Mouse (Mus musculus): ENCODE data around the gene Mbnl2.

Gene Mbnl2

GRCm38 (mm10) chr14:120275246-120276238 lies at the start of gene Mbnl2:
Gene Mbnl2 (plus strand): TSS chr14:120275669.
- peak; percentile 92 for DNase-seq (ENCODE audit: extremely low spot score, low spot score)

DNA sequence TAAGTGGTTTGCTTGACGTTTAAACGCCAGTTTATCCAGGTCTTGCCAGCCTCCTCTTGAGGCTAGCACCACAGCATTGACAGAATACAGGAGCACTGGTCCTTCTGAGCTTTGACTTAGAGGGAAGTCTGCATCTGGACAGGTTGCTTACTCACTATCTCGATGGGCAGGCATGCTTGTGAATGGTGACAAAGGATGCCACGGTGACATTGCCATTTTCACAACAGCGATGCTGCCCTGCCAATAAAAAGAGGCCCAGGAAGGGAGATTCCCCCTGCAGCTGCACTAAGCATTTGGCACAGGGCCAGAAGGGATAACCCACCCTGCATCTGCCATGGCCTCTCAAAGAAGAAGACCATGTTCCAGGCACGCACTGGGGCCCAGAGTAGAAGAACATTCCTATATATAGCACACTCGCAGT lies 43.4 kb upstream of the Mbnl2 start:
- no peak for DNase-seq (ENCODE audit: extremely low spot score, low spot score)

- no peak for DNase-seq (ENCODE audit: extremely low spot score, low spot score)
Measured at GRCm38 (mm10) chr14:120235610-120236009, 39.9 kb upstream of the Mbnl2 start.

GRCm38 (mm10) chr14:120238501-120238900 lies 37.0 kb upstream of the Mbnl2 start:
- DNase-seq (ENCODE audit: extremely low spot score, low spot score), result no peak

GRCm38 (mm10) chr14:120240209-120240608 lies 35.3 kb upstream of the Mbnl2 start:
- no peak for DNase-seq (ENCODE audit: extremely low spot score, low spot score)

- DNase-seq (ENCODE audit: extremely low spot score, low spot score), result no peak
Measured at GRCm38 (mm10) chr14:120242711-120243110, 32.8 kb upstream of the Mbnl2 start.

- no peak for DNase-seq (ENCODE audit: extremely low spot score, low spot score)
Measured at GRCm38 (mm10) chr14:120245081-120245705, 30.3 kb upstream of the Mbnl2 start.

DNA sequence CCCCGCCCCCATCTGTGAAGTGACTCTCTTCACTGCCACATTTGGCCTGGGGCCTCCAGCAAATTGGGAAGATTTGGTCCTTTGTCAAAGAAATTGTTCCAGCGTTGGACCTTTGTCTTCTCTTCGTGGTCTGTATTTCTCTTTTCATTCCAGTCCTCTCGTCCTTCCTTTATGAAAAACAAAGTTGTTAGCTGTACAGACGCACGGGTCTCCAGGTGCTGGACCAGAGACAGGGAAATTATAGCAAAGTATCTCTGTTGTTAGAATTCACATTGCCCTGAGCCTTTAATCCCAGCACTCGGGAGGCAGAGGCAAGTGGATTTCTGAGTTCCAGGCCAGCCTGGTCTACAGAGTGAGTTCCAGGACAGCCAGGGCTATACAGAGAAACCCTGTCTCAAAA lies 22.1 kb upstream of the Mbnl2 start:
- DNase-seq (ENCODE audit: extremely low spot score, low spot score), result no peak

GRCm38 (mm10) chr14:120256146-120256545 lies 19.3 kb upstream of the Mbnl2 start:
- DNase-seq (ENCODE audit: extremely low spot score, low spot score), result no peak

DNA sequence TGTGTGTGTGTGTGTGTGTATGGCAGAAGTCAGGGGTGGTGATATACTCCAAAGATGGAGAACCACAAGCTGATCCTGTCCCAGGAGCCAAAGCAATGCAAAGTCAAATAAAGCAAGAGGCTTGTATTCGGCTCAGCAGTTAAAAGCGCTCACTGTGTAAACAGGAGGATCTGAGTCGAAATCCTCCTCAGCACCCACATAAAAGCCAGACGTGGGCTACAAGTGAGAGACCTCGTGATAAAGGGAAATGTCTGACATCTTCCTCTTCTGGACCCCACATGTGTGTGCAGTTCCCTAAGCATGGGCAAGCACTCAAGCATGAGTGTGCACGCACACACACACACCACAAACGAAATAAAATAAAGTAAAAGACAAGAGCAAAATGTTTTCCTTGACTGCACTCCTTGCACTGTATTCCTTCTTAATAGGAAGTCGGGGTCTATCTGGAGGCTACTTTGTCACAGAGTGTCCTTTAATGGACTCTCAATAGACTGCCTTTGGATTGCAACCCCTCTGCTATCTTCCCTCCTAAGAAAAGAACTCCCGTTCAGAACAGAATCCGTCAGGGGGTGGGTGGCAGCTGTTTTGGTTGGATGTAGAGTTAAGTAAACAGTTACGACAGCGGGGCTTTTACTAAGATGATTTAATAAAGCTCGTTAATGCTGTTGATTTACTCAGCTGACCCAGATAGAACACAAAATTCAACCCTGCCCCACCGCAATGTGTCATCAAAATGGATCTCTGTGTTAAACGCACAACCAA lies 18.7 kb upstream of the Mbnl2 start:
- no peak for DNase-seq (ENCODE audit: extremely low spot score, low spot score)

DNA sequence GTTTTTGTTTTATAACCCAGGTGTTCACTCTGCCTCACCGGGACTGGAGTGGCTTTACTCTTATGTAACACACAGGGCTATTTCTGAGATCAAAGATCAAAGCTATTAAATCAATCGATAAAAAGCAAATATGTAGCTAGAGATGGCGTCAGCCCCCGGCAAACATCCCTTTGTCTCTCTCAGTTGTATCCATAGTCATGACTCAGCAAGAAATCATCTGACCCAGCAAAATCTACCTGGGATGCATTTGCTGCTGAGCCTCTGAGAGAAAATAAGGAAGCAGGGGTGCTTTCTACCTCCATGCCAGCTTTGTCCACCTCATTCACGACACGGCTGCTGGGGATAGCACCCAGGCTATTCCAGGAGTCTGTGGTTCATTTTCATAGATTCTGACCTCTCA lies 18.0 kb upstream of the Mbnl2 start:
- DNase-seq (ENCODE audit: extremely low spot score, low spot score), result no peak

- no peak for DNase-seq (ENCODE audit: extremely low spot score, low spot score)
Measured at GRCm38 (mm10) chr14:120259426-120259825, 16.0 kb upstream of the Mbnl2 start.

DNA sequence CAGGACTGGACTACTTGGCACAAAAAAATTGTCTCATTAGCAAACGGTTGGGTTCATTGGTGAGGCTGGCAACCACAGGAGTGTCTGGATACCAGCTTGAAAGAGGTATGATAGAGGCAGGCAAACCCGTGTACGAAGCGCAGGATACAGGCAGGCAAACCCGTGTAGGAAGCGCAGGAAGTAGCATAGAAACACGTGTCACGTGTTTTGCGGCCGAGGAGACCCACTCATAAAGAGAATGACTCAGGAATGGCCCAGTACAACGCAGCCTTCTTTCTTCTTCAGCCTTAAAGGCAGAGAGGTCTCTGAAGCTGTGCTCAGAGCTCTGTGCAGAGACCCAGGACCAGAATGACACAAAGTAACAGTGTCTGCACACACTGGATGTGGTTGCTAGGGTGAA lies 13.9 kb upstream of the Mbnl2 start:
- no peak for DNase-seq (ENCODE audit: extremely low spot score, low spot score)

DNA sequence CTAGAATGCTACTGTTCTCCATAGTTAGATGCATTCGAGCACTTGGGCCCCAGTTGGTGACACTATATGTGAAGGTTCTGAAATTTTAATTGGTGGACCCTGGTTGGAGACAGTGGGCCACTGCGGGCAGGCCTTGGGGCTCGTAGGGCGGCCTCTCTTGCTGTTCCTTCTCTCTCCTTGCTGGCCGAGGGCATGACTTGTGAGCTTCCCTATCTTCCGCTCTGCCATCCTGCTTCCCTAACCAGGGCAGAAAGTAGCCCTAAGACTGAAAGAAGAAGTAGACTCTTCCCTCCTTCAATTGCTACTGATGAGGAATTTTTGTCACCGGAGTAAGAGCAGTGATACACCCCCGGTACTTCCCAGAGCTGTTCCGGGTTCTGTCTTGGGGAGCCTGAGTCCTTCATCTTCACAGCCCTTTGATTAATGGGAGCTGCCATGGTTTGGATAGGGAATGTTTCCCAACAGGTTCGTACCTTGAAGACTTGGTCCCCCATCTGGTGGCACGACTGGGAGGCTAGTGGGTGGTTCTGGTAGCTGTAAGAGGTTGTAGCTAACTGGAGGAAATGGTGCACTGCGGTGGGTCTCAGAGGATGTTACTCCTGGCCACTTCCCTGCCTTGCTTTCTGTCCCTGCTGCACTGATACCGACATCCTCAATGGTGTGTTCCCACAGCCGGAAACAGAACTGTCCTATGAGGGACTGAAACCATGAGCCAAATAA lies 12.6 kb upstream of the Mbnl2 start:
- no peak for DNase-seq (ENCODE audit: extremely low spot score, low spot score)

GRCm38 (mm10) chr14:120263380-120264135 lies 11.9 kb upstream of the Mbnl2 start:
- DNase-seq (ENCODE audit: extremely low spot score, low spot score), result peak; percentile 29

DNA sequence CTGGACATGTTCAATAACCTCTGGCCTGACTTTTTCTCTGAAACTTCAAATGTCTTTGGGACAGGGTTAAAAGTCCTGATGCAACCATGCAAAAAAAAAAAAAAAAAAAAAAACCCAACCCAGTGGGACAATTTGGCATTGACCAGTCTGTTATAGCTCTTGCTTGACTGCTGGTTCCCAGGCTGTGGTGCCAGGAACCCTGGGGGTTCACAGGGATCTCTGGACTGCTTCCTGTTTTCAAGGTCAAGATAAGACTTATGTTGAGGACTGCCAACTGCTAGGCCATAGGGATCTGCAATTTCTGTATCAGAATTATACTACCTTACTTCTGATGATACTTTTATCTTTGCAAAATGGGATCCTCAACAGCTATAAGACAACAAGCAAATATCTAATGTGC lies 9.6 kb upstream of the Mbnl2 start:
- DNase-seq (ENCODE audit: extremely low spot score, low spot score), result no peak

DNA sequence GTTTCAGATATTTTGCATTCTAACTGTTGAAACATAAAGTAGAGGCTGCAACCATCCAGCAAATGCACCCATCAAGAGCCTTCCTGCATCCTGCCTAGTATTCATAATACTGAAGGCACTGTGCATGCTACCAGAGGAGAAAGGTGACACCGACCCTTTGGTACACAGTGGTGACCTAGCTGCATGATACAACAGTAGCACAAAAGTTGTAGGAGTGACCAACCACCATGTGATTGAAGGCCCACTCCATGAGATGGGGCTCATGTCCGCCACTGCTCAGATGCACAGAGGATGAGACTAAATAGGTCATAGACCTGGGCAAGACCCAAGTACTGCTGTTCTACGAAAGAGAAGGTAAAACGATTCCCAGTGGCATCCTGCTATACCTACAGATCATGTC lies 8.3 kb upstream of the Mbnl2 start:
- DNase-seq (ENCODE audit: extremely low spot score, low spot score), result no peak

DNA sequence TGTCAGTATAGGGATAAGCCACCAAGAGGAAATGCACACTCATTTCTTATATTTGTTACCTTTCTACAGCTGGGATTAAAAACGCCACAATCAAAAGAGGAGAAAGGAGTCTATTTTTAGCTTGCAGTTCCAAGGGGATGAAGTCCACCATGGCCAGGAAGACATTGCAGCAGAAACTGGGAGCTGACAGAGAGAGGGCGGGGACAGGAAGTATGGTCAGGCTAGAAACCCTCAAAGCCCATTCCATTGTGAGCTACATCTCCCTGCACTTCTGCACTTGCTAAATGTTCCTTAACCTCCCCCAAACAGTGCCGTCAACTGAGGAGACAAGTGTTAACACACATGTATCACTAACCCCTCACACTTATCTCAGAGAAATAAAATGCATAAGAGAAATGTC lies 5.4 kb upstream of the Mbnl2 start:
- no peak for DNase-seq (ENCODE audit: extremely low spot score, low spot score)

DNA sequence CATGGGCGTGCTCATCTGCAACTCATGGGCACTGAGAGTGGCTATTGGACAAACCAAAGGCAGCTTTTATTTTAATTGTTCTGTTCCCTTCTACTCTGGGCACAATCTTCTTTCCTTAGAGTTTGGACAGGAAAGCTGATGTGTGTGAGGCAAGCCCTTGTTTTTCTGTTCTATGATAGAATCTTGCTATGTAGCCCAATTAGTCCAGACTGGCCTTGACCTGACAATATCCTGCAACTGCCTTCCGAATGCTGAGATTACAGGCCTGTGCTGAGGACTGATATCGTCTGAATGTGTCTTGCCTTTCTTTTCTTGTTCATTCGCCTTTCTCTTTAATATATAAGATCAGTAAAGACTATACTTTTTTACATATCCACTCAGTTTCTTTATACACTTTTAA lies 4.8 kb upstream of the Mbnl2 start:
- DNase-seq (ENCODE audit: extremely low spot score, low spot score), result no peak

GRCm38 (mm10) chr14:120271096-120271495 lies 4.4 kb upstream of the Mbnl2 start:
- no peak for DNase-seq (ENCODE audit: extremely low spot score, low spot score)

GRCm38 (mm10) chr14:120273766-120274165 lies 1.7 kb upstream of the Mbnl2 start:
- no peak for DNase-seq (ENCODE audit: extremely low spot score, low spot score)
